Mouse (Mus musculus) heart, embryonic 16.5 days (tissue): ENCODE results near the gene Zfp11. TPM values are rescaled to one million over a fixed set of nuclear protein-coding genes. Genes with fewer than 3 reads are reported as not detected.
"Not testable (repeated sequence)": the region's sequence is repeated elsewhere in the genome, so short reads cannot be mapped to it uniquely, and the experiment has no call there.

Source experiments
- ATAC-seq: fragments of 200-750 bp; cut with Nextera tagmentation; replicated peaks from 2 replicates; pipeline ENCODE4 v1.8.0; 2017; ENCODE audit warnings: moderate number of reproducible peaks; ENCODE audit not compliant: insufficient read depth, low FRiP score; ENCODE audit errors: extremely low read depth
- H3K27ac ChIP-seq: fragments of 300-500 bp; sonication (generic); 2 replicates; pipeline ENCODE4 v1.5.1; 2014; ENCODE audit warnings: mild to moderate bottlenecking, low read length, control low read depth, moderate library complexity
- H3K27me3 ChIP-seq: fragments of 300-500 bp; sonication (generic); 2 replicates; pipeline ENCODE4 v1.6.1; 2014; ENCODE audit warnings: low read length, mixed read lengths; ENCODE audit not compliant: control insufficient read depth, insufficient read depth
- H3K36me3 ChIP-seq: fragments of 300-500 bp; sonication (generic); 2 replicates; pipeline ENCODE4 v1.6.1; 2014; ENCODE audit not compliant: control insufficient read depth, insufficient read depth
- H3K4me1 ChIP-seq: fragments of 300-500 bp; sonication (generic); 2 replicates; pipeline ENCODE4 v1.6.1; 2014; ENCODE audit warnings: low read length, mixed read lengths; ENCODE audit not compliant: control insufficient read depth, insufficient read depth
- H3K4me2 ChIP-seq: fragments of 300-500 bp; sonication (generic); 2 replicates; pipeline ENCODE4 v1.6.1; 2014; ENCODE audit warnings: low read depth, mild to moderate bottlenecking, control low read depth, low read length
- H3K4me3 ChIP-seq: fragments of 300-500 bp; sonication (generic); 2 replicates; pipeline ENCODE4 v1.5.1; 2014; ENCODE audit warnings: mild to moderate bottlenecking, control low read depth, low read length
- H3K9ac ChIP-seq: fragments of 300-500 bp; sonication (generic); 2 replicates; pipeline ENCODE4 v1.6.1; 2014; ENCODE audit warnings: low read length, control low read depth
- H3K9me3 ChIP-seq: fragments of 300-500 bp; sonication (generic); replicated peaks from 2 replicates; pipeline ENCODE4 v1.6.1; 2016; ENCODE audit warnings: low read length; ENCODE audit not compliant: control insufficient read depth
- WGBS: fragments of 180-500 bp; shearing (Covaris S2); extraction: QIAGEN DNeasy Blood & Tissue Kit; methylation state at CpG from one replicate; pipeline ENCODE4 v1.1.7; 2014; 5-methylcytosine and 5-hydroxymethylcytosine counted together
- polyA plus RNA-seq: library from polyadenylated mRNA; unstranded; fragments of >200 nt; fragmentation: Nextera tagmentation; extraction: Ambion mirVana; gene quantifications from 2 replicates; pipeline ENCODE4 v1.2.1, GENCODE M21; 2015

The Zfp11 gene
- polyA plus RNA-seq, 1 experiment from 2014 or later: 4.6 TPM

- not testable (repeated sequence) for H3K4me1 ChIP-seq, H3K9ac ChIP-seq, H3K9me3 ChIP-seq, H3K4me3 ChIP-seq, H3K36me3 ChIP-seq, H3K4me2 ChIP-seq, ATAC-seq, H3K27ac ChIP-seq, H3K27me3 ChIP-seq
- WGBS: 67% methylated on average over 4 of the region's 4 CpGs
These were observed 43.3 kb downstream of the Zfp11 start for GRCm38 (mm10) chr5:129626586-129626985.

GRCm38 (mm10) chr5:129626099-129626498 lies 43.8 kb downstream of the Zfp11 start:
- H3K27me3 ChIP-seq: no peaks in the 10 kb centered on the region
- no peaks in the 10 kb centered on the region for H3K36me3 ChIP-seq
- no peaks in the 10 kb centered on the region for H3K4me1 ChIP-seq
- WGBS: 78% methylated on average over 6 of the region's 6 CpGs
- H3K9ac ChIP-seq: no peak overlapping the region
- H3K27ac ChIP-seq: no peak overlapping the region
- no peak overlapping the region for H3K4me3 ChIP-seq
- ATAC-seq: no peak
- no peaks in the 10 kb centered on the region for H3K9me3 ChIP-seq
- H3K4me2 ChIP-seq: no peak overlapping the region

- H3K4me3 ChIP-seq: no peak overlapping the region
- no peaks in the 10 kb centered on the region for H3K36me3 ChIP-seq
- H3K4me2 ChIP-seq: no peak overlapping the region
- H3K9ac ChIP-seq: no peak overlapping the region
- ATAC-seq: no peak
- H3K27ac ChIP-seq: no peak overlapping the region
- no peaks in the 10 kb centered on the region for H3K9me3 ChIP-seq
- no peaks in the 10 kb centered on the region for H3K27me3 ChIP-seq
- WGBS: 86% methylated on average over 5 of the region's 5 CpGs
- no peaks in the 10 kb centered on the region for H3K4me1 ChIP-seq
These were observed 48.5 kb downstream of the Zfp11 start for GRCm38 (mm10) chr5:129621361-129621760.

GRCm38 (mm10) chr5:129620600-129620999 lies 49.3 kb downstream of the Zfp11 start:
- not testable (repeated sequence) for H3K4me1 ChIP-seq, H3K27ac ChIP-seq, H3K9ac ChIP-seq, H3K9me3 ChIP-seq, H3K36me3 ChIP-seq, H3K27me3 ChIP-seq, ATAC-seq, H3K4me3 ChIP-seq, H3K4me2 ChIP-seq
- WGBS: 47% methylated on average over 9 of the region's 9 CpGs

- Histone ChIP-seq H3K27ac (no peak overlapping the region), H3K27me3 (no peaks in the 10 kb centered on the region), H3K4me3 (no peak overlapping the region), H3K36me3 (no peaks in the 10 kb centered on the region), H3K4me2 (no peak overlapping the region), H3K9ac (no peak overlapping the region), H3K9me3 (no peaks in the 10 kb centered on the region), H3K4me1 (no peaks in the 10 kb centered on the region)
- peak; percentile 47; the same call in 1 of the 2 replicates for ATAC-seq
- 0% methylated on average over 1 of the region's 1 CpGs for WGBS
These were observed 58.8 kb downstream of the Zfp11 start for GRCm38 (mm10) chr5:129611060-129611459.

- Histone ChIP-seq H3K36me3 (no peaks in the 10 kb centered on the region), H3K4me2 (no peak overlapping the region), H3K27ac (no peak overlapping the region), H3K27me3 (no peaks in the 10 kb centered on the region), H3K4me1 (no peaks in the 10 kb centered on the region), H3K4me3 (no peak overlapping the region), H3K9me3 (no peaks in the 10 kb centered on the region), H3K9ac (no peak overlapping the region)
- WGBS: 78% methylated on average over 8 of the region's 8 CpGs
- no peak for ATAC-seq
These were observed 62.4 kb downstream of the Zfp11 start for GRCm38 (mm10) chr5:129607476-129607875.

Other genes starting within 250 kb of the Zfp11 start
- gene Sfswap, start 168.9 kb downstream of the Zfp11 start, polyA plus RNA-seq: 22.4 and 24.4 TPM in 2 replicates
- gene Mmp17, start 85.9 kb downstream of the Zfp11 start, polyA plus RNA-seq: 1.3 and 1.5 TPM in 2 replicates
- not detected in 2 replicates for gene Sept14, start 38.4 kb upstream of the Zfp11 start, polyA plus RNA-seq
- gene Mrps17, start 45.4 kb upstream of the Zfp11 start, polyA plus RNA-seq: 152 and 161 TPM in 2 replicates
- gene Nipsnap2, start 55.0 kb upstream of the Zfp11 start, polyA plus RNA-seq: 398 and 419 TPM in 2 replicates
- 27.7 and 33.4 TPM in 2 replicates for gene Psph, start 117.3 kb upstream of the Zfp11 start, polyA plus RNA-seq
- gene Sumf2, start 176.9 kb upstream of the Zfp11 start, polyA plus RNA-seq: 16.3 and 21.4 TPM in 2 replicates
- gene Chchd2, start 217.4 kb upstream of the Zfp11 start, polyA plus RNA-seq: 1,037 and 1,041 TPM in 2 replicates
- 2.3 TPM in 2 replicates for gene Zbed5, start 225.6 kb upstream of the Zfp11 start, polyA plus RNA-seq
- gene Phkg1, start 228.4 kb upstream of the Zfp11 start, polyA plus RNA-seq: 1.9 and 2.2 TPM in 2 replicates
- 1.7 and 2.3 TPM in 2 replicates for gene Nupr1l, start 238.4 kb upstream of the Zfp11 start, polyA plus RNA-seq